Mouse (Mus musculus): ENCODE results near the gene Mrrf.

Mrrf gene

DNA sequence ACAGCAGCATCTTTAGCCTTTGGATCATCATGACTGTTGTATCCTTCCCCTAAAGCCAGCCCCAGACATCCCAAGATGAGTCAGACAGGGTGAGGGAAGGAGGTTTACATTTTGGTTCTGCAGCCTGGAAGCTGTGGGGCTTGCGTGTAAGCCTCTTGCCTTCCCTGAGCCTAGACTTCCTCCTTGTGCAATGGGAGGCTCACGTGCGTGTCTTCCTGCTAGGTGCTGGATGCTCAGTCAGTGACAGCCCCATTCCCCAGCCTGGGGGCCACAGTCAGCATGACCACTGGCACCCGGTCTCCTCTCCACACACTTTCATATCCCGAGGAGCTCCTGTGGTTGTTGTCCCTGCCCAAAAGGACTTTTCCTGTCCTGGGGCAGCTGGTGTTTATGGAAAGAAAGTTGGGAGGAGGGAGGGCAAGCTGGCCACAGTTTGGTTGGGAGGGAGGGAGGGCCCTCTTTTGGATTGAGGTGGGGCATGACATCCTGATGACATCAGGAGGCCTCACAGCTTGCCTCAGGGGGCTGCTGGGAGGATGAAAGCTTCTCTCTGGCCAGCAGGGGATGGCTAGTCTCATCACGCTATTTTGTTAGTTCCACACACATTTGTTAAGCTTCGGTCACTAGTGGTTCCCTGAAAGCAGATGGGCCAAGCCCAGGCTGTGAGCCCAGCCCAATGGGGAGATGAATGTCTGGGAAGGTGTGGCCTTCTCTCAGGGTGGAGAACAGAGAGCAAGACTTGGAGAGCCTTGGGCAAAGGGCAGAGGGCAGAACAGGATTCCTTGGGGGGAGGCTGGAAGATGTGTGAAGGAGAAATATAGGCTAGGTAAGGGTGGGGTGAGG, 98.6 kb downstream of the Mrrf start:
- DNase-seq: no peak

DNA sequence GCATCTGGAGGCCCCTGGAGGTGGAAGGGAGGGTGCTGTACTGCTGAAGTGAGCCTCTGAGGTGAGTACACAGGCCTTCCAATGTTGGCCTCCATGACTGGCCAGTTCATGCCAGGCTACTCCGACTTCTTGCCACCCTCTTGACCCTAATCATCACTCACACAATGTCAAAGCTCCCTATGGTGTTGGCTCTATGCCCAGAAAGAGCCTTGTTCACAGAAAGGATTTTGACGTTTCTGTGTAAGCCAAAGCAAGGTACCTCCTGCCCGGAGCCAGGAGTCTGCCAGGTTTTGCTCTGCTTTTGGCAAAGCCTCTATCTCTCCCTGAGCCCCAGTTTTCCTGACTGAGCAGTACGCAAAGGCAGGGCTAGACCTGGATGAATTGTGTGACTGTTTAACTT, 99.7 kb downstream of the Mrrf start:
- DNase-seq: no peak

DNA sequence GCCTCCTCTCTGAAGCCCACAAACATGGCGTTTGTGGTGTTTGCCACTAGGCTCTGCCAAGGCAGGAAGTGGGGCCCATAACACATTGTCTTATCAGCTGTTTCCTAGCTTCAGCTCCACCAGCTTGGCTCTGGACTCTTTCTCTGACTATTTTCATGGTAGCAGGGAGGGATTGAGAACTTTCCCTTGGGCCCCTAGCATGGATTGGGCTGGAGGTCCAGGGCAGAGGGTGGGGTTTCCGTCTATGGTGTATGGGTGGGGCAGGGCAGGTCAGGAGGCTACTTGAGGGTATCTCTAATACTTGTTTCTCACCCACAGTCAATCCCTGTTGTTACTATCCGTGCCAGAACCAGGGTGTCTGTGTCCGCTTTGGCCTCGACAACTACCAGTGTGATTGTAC, 100.7 kb downstream of the Mrrf start:
- DNase-seq: no peak

DNA sequence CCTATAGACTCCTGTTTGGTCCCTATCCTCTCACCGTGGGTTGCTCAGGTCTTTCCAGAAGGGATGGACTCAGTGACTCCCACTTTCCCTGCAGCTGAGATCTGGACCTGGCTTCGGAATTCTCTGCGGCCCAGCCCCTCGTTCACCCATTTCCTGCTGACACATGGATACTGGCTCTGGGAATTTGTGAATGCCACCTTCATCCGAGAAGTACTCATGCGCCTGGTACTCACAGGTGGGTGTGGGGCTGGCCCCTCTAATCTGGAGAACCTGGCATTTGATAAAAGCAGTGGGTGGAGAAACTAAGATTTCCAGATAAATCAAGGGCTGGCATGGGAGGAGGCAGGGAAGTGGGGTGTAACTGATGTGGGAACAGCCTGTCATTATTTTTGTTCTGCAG, 101.4 kb downstream of the Mrrf start:
- DNase-seq: no peak

DNA sequence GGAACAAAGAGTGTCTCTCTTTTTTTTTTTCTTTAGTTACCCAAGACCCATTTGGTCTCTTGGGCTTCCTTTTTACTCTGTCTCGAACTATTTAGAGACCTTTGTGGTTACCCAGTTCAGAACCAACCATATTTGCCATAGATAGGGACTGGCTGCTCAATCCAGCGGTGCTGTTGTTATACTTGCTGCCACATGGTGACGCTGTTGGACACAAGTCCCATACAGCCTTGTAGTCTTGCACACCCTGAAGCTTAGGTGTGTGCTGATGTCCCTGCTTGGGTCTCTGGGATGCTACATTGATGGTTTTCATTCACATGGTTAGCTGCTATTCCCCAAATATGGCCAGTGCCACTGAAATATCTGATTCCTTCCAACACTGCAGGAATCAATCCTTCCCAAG, 102.3 kb downstream of the Mrrf start:
- no peak for DNase-seq

DNA sequence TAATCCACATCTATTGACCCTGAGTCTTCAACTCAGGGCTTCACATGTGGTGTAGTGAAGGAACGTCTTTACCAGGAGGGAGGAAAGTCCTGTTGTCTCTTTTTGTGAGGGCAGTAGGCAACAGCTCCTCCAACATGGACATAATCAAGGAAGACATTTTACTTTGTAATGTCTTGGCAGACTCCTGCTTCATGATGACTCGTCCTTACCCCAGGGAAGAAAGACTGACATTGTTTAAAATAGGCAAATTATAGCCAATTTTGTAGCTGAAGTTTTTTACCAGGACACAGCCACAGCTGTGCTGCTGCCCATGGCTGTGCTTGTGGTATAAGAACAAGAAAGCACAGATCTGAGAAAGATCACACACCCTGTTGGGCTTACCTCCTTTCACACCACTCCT, 102.8 kb downstream of the Mrrf start:
- DNase-seq: no peak

All from B cell, adult 2 months (primary cell).